Mouse (Mus musculus) right cerebral cortex, postnatal 10 days (tissue): Measurements from ENCODE around the gene Neurog3.

Experiments used
- DNase-seq, 2 experiments: peaks; one replicate each; pipeline ENCODE4 v3.0.0; 2021; ENCODE audit warnings: low spot score in 2 of 2

Gene Neurog3

GRCm38 (mm10) chr10:62137150-62137549 is 4.3 kb downstream of the Neurog3 start:
- no peak for DNase-seq

- DNase-seq, result no peak
Measured at GRCm38 (mm10) chr10:62138040-62138439, 5.2 kb downstream of the Neurog3 start.

- DNase-seq, result no peak
Measured at GRCm38 (mm10) chr10:62143820-62144219, 10.9 kb downstream of the Neurog3 start, which contains the start of gene Fam241b. TSS of gene Fam241b (minus strand) at chr10:62143920.

- no peak for DNase-seq
Measured at GRCm38 (mm10) chr10:62145957-62146356, 13.1 kb downstream of the Neurog3 start.

- DNase-seq, result no peak
Measured at GRCm38 (mm10) chr10:62147466-62148248, 14.8 kb downstream of the Neurog3 start.

GRCm38 (mm10) chr10:62149929-62150328 is 17.0 kb downstream of the Neurog3 start:
- DNase-seq, result no peak

- no peak for DNase-seq
Measured at GRCm38 (mm10) chr10:62162410-62162809, 29.5 kb downstream of the Neurog3 start.

GRCm38 (mm10) chr10:62172841-62173553 is 40.1 kb downstream of the Neurog3 start:
- no peak for DNase-seq

- no peak for DNase-seq
Measured at GRCm38 (mm10) chr10:62173941-62174448, 41.1 kb downstream of the Neurog3 start.

GRCm38 (mm10) chr10:62174533-62175313 is 41.8 kb downstream of the Neurog3 start:
- DNase-seq, result no peak

- no peak for DNase-seq
Measured at GRCm38 (mm10) chr10:62179944-62180343, 47.1 kb downstream of the Neurog3 start.

GRCm38 (mm10) chr10:62181701-62182100 is 48.8 kb downstream of the Neurog3 start:
- DNase-seq, result no peak

GRCm38 (mm10) chr10:62182471-62183014 is 49.7 kb downstream of the Neurog3 start:
- no peak for DNase-seq

- DNase-seq, result peak; percentile 94 to 96
Measured at GRCm38 (mm10) chr10:62183053-62183452, 50.2 kb downstream of the Neurog3 start.
